12 mouse cellular contexts compared by ENCODE assay signal in genomic region chr12:5111343-5111742, GRCm38 (mm10).
A peak's percentile ranks its signal among the peaks of the same experiment; 100 is the strongest.
DNase-seq lines count a peak whose midpoint lies in the region; ATAC-seq and TF ChIP-seq lines count a peak whose summit lies in the region.
"Had no signal": no experiment of that assay in that cellular context is flagged by ENCODE, and none has a peak within 500 bp of the region (broad histone marks: within the 10 kb centered on the region; RNA-seq: fewer than 3 reads in every experiment).

No protein-coding gene starts in this region.

- no peak for TF ChIP-seq POLR2A in liver, adult 2 months (IDR thresholded peaks at IDR 0.05; ENCODE audit: extremely low read depth, insufficient read depth, low read length)

- H3K4me1 ChIP-seq in forebrain, embryonic 11.5 days (replicated peaks; ENCODE audit: control insufficient read depth, insufficient read depth, low read length) = no peaks in the 10 kb centered on the region
- peaks cover 1% of the 10 kb centered on the region for H3K4me1 ChIP-seq in forebrain, embryonic 13.5 days
- H3K4me1 ChIP-seq in liver, adult 2 months (ENCODE audit: control insufficient read depth, insufficient read depth, low read length) = no peaks in the 10 kb centered on the region
- no peaks in the 10 kb centered on the region for H3K4me1 ChIP-seq in liver, embryonic 12.5 days
- H3K4me1 ChIP-seq in forebrain, embryonic 16.5 days (replicated peaks; ENCODE audit: control insufficient read depth, insufficient read depth, low read length) = peaks cover 2% of the 10 kb centered on the region

- no peak overlapping the region for H3K4me2 ChIP-seq in forebrain, embryonic 11.5 days (ENCODE audit: low read depth, low read length, severe bottlenecking)
- H3K4me2 ChIP-seq in forebrain, embryonic 13.5 days = no peak overlapping the region
- no peak overlapping the region for H3K4me2 ChIP-seq in liver, embryonic 12.5 days
- H3K4me2 ChIP-seq in forebrain, embryonic 16.5 days (ENCODE audit: low read length) = no peak overlapping the region
- H3K4me2 ChIP-seq: embryonic facial prominence, embryonic 12.5 days; neural tube, embryonic 15.5 days had no signal

- no peak for TF ChIP-seq CTCF in liver, adult 2 months (IDR thresholded peaks at IDR 0.05; ENCODE audit: low read depth, low read length)

- H3K27ac ChIP-seq in forebrain, embryonic 11.5 days (ENCODE audit: low read depth, low read length) = no peak overlapping the region
- H3K27ac ChIP-seq in forebrain, embryonic 13.5 days = no peak overlapping the region
- H3K27ac ChIP-seq in liver, adult 2 months (replicated peaks; ENCODE audit: insufficient read depth, low read depth, low read length) = no peak overlapping the region
- H3K27ac ChIP-seq in liver, embryonic 12.5 days = no peak overlapping the region
- no peak overlapping the region for H3K27ac ChIP-seq in forebrain, embryonic 16.5 days (ENCODE audit: low read length)
- H3K27ac ChIP-seq: embryonic facial prominence, embryonic 12.5 days; layer of hippocampus, adult 2 months; neural tube, embryonic 15.5 days had no signal

- no peak for ATAC-seq in forebrain, embryonic 11.5 days (replicated peaks; ENCODE audit: low FRiP score)
- no peak for ATAC-seq in forebrain, embryonic 13.5 days
- ATAC-seq in liver, embryonic 12.5 days = no peak
- no peak for ATAC-seq in forebrain, embryonic 16.5 days

- no peak overlapping the region for H3K9ac ChIP-seq in forebrain, embryonic 11.5 days (ENCODE audit: low read length)
- no peak overlapping the region for H3K9ac ChIP-seq in forebrain, embryonic 13.5 days
- H3K9ac ChIP-seq in liver, adult 2 months (ENCODE audit: low read depth, low read length) = no peak overlapping the region
- H3K9ac ChIP-seq in liver, embryonic 12.5 days = no peak overlapping the region
- H3K9ac ChIP-seq in forebrain, embryonic 16.5 days (replicated peaks; ENCODE audit: low read depth, low read length) = no peak overlapping the region
- H3K9ac ChIP-seq: embryonic facial prominence, embryonic 12.5 days; neural tube, embryonic 15.5 days had no signal

- 64% methylated on average over 3 of the region's 3 CpGs for WGBS in forebrain, embryonic 11.5 days
- 66% methylated on average over 3 of the region's 3 CpGs for WGBS in forebrain, embryonic 13.5 days
- WGBS in liver, adult 2 months = 58% methylated on average over 3 of the region's 3 CpGs
- WGBS in liver, embryonic 12.5 days (ENCODE audit: insufficient replicate concordance) = 48% methylated on average over 3 of the region's 3 CpGs
- WGBS in forebrain, embryonic 16.5 days = 63% methylated on average over 3 of the region's 3 CpGs

- H3K79me2 ChIP-seq in liver, adult 2 months (ENCODE audit: control insufficient read depth, insufficient read depth, low read length) = no peaks in the 10 kb centered on the region

- no peaks in the 10 kb centered on the region for H3K36me3 ChIP-seq in forebrain, embryonic 11.5 days (ENCODE audit: control insufficient read depth, insufficient read depth, low read length)
- no peaks in the 10 kb centered on the region for H3K36me3 ChIP-seq in forebrain, embryonic 13.5 days (ENCODE audit: poor library complexity, severe bottlenecking)
- H3K36me3 ChIP-seq in liver, adult 2 months (ENCODE audit: control insufficient read depth, insufficient read depth, low read length) = no peaks in the 10 kb centered on the region
- H3K36me3 ChIP-seq in liver, embryonic 12.5 days = no peaks in the 10 kb centered on the region
- no peaks in the 10 kb centered on the region for H3K36me3 ChIP-seq in forebrain, embryonic 16.5 days (ENCODE audit: control insufficient read depth, insufficient read depth)
- H3K36me3 ChIP-seq: embryonic facial prominence, embryonic 12.5 days; neural tube, embryonic 15.5 days had no signal

- no peaks in the 10 kb centered on the region for H3K9me3 ChIP-seq in forebrain, embryonic 11.5 days (ENCODE audit: control insufficient read depth, low read length)
- no peaks in the 10 kb centered on the region for H3K9me3 ChIP-seq in forebrain, embryonic 13.5 days (replicated peaks)
- H3K9me3 ChIP-seq in liver, embryonic 12.5 days (replicated peaks) = no peaks in the 10 kb centered on the region
- H3K9me3 ChIP-seq in forebrain, embryonic 16.5 days (ENCODE audit: control insufficient read depth, low read length) = no peaks in the 10 kb centered on the region
- H3K9me3 ChIP-seq: embryonic facial prominence, embryonic 12.5 days; neural tube, embryonic 15.5 days had no signal

- H3K4me3 ChIP-seq in forebrain, embryonic 11.5 days (ENCODE audit: low read depth, low read length) = no peak overlapping the region
- H3K4me3 ChIP-seq in forebrain, embryonic 13.5 days = no peak overlapping the region
- no peak overlapping the region for H3K4me3 ChIP-seq in liver, adult 2 months (ENCODE audit: insufficient read depth, low read depth, low read length)
- no peak overlapping the region for H3K4me3 ChIP-seq in liver, embryonic 12.5 days
- H3K4me3 ChIP-seq in forebrain, embryonic 16.5 days (replicated peaks; ENCODE audit: low read length) = no peak overlapping the region
- H3K4me3 ChIP-seq: embryonic facial prominence, embryonic 12.5 days; layer of hippocampus, adult 2 months; neural tube, embryonic 15.5 days had no signal

- DNase-seq in forebrain, embryonic 11.5 days (ENCODE audit: low spot score) = peak; percentile 58
- peak; percentile 2 for DNase-seq in liver, adult 2 months (ENCODE audit: extremely low read depth, low read depth, low spot score)
- peak; percentile 13 for DNase-seq in c-Kit-positive CD71-negative TER-119-negative erythroid progenitor cells, embryonic 14.5 days (ENCODE audit: low read depth)
- DNase-seq in lung, postnatal 14 days = peak; percentile 44
- no peak for DNase-seq in T-cell, adult 2 months (ENCODE audit: low spot score)
- DNase-seq: gastrocnemius, postnatal 10 days had no signal

- H3K27me3 ChIP-seq in forebrain, embryonic 11.5 days (ENCODE audit: control insufficient read depth, insufficient read depth, low read length) = no peaks in the 10 kb centered on the region
- H3K27me3 ChIP-seq in forebrain, embryonic 13.5 days = no peaks in the 10 kb centered on the region
- H3K27me3 ChIP-seq in liver, adult 2 months (ENCODE audit: control insufficient read depth, insufficient read depth, low read length) = no peaks in the 10 kb centered on the region
- H3K27me3 ChIP-seq in liver, embryonic 12.5 days (replicated peaks) = no peaks in the 10 kb centered on the region
- H3K27me3 ChIP-seq in forebrain, embryonic 16.5 days (replicated peaks; ENCODE audit: control insufficient read depth, insufficient read depth, low read length) = no peaks in the 10 kb centered on the region
- H3K27me3 ChIP-seq: embryonic facial prominence, embryonic 12.5 days; neural tube, embryonic 15.5 days had no signal
